Mouse (Mus musculus): Measurements from ENCODE around the gene Tram2. TPM values are rescaled to one million over a fixed set of nuclear protein-coding genes. Genes with fewer than 3 reads are reported as not detected.

Gene Tram2
- polyA plus RNA-seq, 1 experiment from 2014 or later = 6.9 TPM

DNA sequence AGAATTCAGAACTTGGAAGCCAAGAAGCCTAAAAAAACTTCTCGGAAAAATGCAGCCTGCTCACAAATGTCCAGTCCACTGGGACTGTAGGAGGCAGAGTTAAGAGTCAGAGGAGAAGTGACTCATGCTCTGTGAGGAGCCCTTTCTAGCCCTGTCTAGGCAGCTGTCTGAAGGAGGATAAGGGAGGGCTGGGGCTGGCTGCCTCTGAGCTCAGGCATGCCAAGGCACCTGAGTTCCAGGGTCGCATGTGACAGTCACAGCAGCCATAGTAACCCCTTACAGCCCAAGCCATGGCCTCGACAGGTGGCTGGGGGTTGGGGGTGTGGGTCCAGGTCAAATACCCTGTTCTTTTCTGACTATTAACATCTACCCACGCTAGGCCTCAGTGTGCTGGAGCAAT is 70.1 kb downstream of the Tram2 start:
- Histone ChIP-seq H3K4me2 (ENCODE audit: low read depth) (no peak overlapping the region), H3K4me1 (ENCODE audit: control insufficient read depth, insufficient read depth, low read length) (no peaks in the 10 kb centered on the region), H3K36me3 (ENCODE audit: control insufficient read depth, insufficient read depth, low read length) (no peaks in the 10 kb centered on the region; the same call in 1 of the 2 replicates), H3K9ac (ENCODE audit: low read length) (no peak overlapping the region), H3K9me3 (ENCODE audit: control insufficient read depth, low read length) (no peaks in the 10 kb centered on the region), H3K4me3 (ENCODE audit: low read depth, low read length) (no peak overlapping the region), H3K27ac (ENCODE audit: low read depth, low read length) (no peak overlapping the region), H3K27me3 (ENCODE audit: control insufficient read depth, insufficient read depth, low read length) (no peaks in the 10 kb centered on the region)
- no peak for DNase-seq (ENCODE audit: low spot score)
- no peak for ATAC-seq (ENCODE audit: insufficient read depth, low FRiP score, low TSS enrichment)
- 78% methylated on average over 4 of the region's 4 CpGs for WGBS

- 66% methylated on average over 7 of the region's 7 CpGs for WGBS
- no peak overlapping the region for H3K4me3 ChIP-seq (ENCODE audit: low read depth, low read length)
- H3K4me1 ChIP-seq (ENCODE audit: control insufficient read depth, insufficient read depth, low read length) = no peaks in the 10 kb centered on the region
- H3K9me3 ChIP-seq (ENCODE audit: control insufficient read depth, low read length) = no peaks in the 10 kb centered on the region
- no peak overlapping the region for H3K27ac ChIP-seq (ENCODE audit: low read depth, low read length)
- H3K27me3 ChIP-seq (ENCODE audit: control insufficient read depth, insufficient read depth, low read length) = no peaks in the 10 kb centered on the region
- H3K4me2 ChIP-seq (ENCODE audit: low read depth) = no peak overlapping the region
- no peaks in the 10 kb centered on the region; the same call in 1 of the 2 replicates for H3K36me3 ChIP-seq (ENCODE audit: control insufficient read depth, insufficient read depth, low read length)
- DNase-seq (ENCODE audit: low spot score) (no peak), ATAC-seq (ENCODE audit: insufficient read depth, low FRiP score, low TSS enrichment) (no peak)
- no peak overlapping the region for H3K9ac ChIP-seq (ENCODE audit: low read length)
Measured at GRCm38 (mm10) chr1:21007941-21008701, 70.9 kb downstream of the Tram2 start.

DNA sequence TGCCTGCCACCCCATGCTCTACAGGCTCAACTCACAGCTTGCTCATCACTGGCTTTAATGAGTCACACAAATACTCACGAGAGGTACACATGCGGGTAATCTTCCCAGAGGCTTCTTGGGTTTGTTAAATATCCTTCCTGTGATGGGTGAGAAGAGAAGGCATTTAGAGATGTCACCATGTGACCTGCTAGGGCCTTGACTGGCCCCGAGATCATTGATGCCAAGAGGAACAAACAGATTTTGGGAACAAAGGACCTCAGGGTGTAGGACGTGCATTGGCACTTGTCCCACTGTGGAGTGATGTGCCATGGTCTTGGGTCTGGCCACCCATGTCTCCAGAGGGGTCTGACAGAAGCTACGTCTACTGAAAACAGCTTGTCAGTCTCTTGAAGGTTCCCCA is 72.3 kb downstream of the Tram2 start:
- DNase-seq (ENCODE audit: low spot score) = no peak
- Histone ChIP-seq H3K36me3 (ENCODE audit: control insufficient read depth, insufficient read depth, low read length) (no peaks in the 10 kb centered on the region), H3K4me3 (ENCODE audit: low read depth, low read length) (no peak overlapping the region), H3K9ac (ENCODE audit: low read length) (no peak overlapping the region), H3K4me1 (ENCODE audit: control insufficient read depth, insufficient read depth, low read length) (no peaks in the 10 kb centered on the region), H3K27me3 (ENCODE audit: control insufficient read depth, insufficient read depth, low read length) (no peaks in the 10 kb centered on the region), H3K9me3 (ENCODE audit: control insufficient read depth, low read length) (no peaks in the 10 kb centered on the region), H3K4me2 (ENCODE audit: low read depth) (no peak overlapping the region), H3K27ac (ENCODE audit: low read depth, low read length) (no peak overlapping the region)
- ATAC-seq (ENCODE audit: insufficient read depth, low FRiP score, low TSS enrichment) = no peak
- WGBS = 91% methylated on average over 5 of the region's 5 CpGs

DNA sequence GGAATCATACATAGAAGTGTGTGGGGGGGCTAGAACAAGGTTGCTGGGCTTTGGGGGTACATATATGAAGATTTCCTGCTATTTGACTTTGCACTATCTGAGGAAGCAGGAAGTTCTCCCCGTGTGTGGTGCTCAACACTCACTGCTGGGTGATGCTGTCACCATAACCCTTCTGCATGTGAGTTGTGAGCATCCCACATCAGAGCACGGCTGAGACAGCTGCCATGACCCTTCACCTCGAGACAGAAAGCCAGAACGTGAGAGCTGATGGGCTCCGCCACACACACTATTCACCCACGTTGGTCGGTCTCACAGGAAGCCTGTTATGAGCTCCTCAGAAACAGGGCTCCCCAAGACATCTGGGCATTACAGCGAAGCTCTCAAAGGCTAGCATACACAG is 74.4 kb downstream of the Tram2 start:
- 87% methylated on average over 8 of the region's 8 CpGs for WGBS

GRCm38 (mm10) chr1:21002246-21003142 is 76.5 kb downstream of the Tram2 start:
- H3K27ac ChIP-seq (ENCODE audit: low read depth, low read length) = no peak overlapping the region
- DNase-seq (ENCODE audit: low spot score) (no peak), ATAC-seq (ENCODE audit: insufficient read depth, low FRiP score, low TSS enrichment) (no peak)
- no peaks in the 10 kb centered on the region for H3K36me3 ChIP-seq (ENCODE audit: control insufficient read depth, insufficient read depth, low read length)
- WGBS = 95% methylated on average over 14 of the region's 14 CpGs
- no peak overlapping the region for H3K4me2 ChIP-seq (ENCODE audit: low read depth)
- no peaks in the 10 kb centered on the region for H3K9me3 ChIP-seq (ENCODE audit: control insufficient read depth, low read length)
- H3K9ac ChIP-seq (ENCODE audit: low read length) = no peak overlapping the region
- H3K4me1 ChIP-seq (ENCODE audit: control insufficient read depth, insufficient read depth, low read length) = no peaks in the 10 kb centered on the region
- H3K4me3 ChIP-seq (ENCODE audit: low read depth, low read length) = no peak overlapping the region
- H3K27me3 ChIP-seq (ENCODE audit: control insufficient read depth, insufficient read depth, low read length) = no peaks in the 10 kb centered on the region

More for the DNA sequence above, 74.4 kb downstream of the Tram2 start:
- Histone ChIP-seq H3K4me3 (ENCODE audit: low read depth, low read length) (no peak overlapping the region), H3K4me2 (ENCODE audit: low read depth) (no peak overlapping the region), H3K4me1 (ENCODE audit: control insufficient read depth, insufficient read depth, low read length) (no peaks in the 10 kb centered on the region), H3K36me3 (ENCODE audit: control insufficient read depth, insufficient read depth, low read length) (no peaks in the 10 kb centered on the region), H3K9ac (ENCODE audit: low read length) (no peak overlapping the region), H3K27ac (ENCODE audit: low read depth, low read length) (no peak overlapping the region), H3K9me3 (ENCODE audit: control insufficient read depth, low read length) (no peaks in the 10 kb centered on the region), H3K27me3 (ENCODE audit: control insufficient read depth, insufficient read depth, low read length) (no peaks in the 10 kb centered on the region)
- no peak for ATAC-seq (ENCODE audit: insufficient read depth, low FRiP score, low TSS enrichment)
- DNase-seq (ENCODE audit: low spot score) = no peak

DNA sequence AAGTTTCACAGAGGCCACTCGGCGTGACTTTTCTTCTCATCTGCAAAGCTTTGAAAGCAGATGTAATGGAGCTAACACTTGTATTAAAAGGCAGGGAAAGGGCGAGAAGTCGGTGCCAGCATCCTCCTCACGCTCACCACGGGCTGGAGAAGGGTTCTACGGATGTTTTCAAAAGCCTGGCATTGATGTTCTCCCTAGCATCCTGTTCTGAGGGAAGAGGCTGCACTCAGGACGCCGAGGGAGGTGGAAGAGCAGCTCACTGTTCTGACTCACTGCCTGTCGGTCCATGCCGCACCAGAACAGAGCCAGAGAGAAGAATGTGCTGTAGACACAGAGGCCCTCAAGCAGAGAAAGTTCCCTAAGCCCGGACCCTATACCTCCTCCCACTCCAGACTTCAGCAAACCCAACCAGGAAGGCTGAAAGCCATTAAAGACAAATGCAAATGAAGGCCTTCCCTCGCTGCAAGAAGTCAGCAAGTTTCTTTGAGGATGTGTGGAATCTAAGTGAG is 81.1 kb downstream of the Tram2 start:
- Histone ChIP-seq H3K27me3 (ENCODE audit: control insufficient read depth, insufficient read depth, low read length) (no peaks in the 10 kb centered on the region), H3K4me2 (ENCODE audit: low read depth) (no peak overlapping the region), H3K27ac (ENCODE audit: low read depth, low read length) (no peak overlapping the region), H3K9me3 (ENCODE audit: control insufficient read depth, low read length) (no peaks in the 10 kb centered on the region), H3K4me3 (ENCODE audit: low read depth, low read length) (no peak overlapping the region), H3K9ac (ENCODE audit: low read length) (no peak overlapping the region), H3K36me3 (ENCODE audit: control insufficient read depth, insufficient read depth, low read length) (no peaks in the 10 kb centered on the region), H3K4me1 (ENCODE audit: control insufficient read depth, insufficient read depth, low read length) (no peaks in the 10 kb centered on the region)
- 61% methylated on average over 13 of the region's 13 CpGs for WGBS
- no peak for ATAC-seq (ENCODE audit: insufficient read depth, low FRiP score, low TSS enrichment)
- no peak for DNase-seq (ENCODE audit: low spot score)

- Histone ChIP-seq H3K4me2 (ENCODE audit: low read depth) (no peak overlapping the region), H3K27me3 (ENCODE audit: control insufficient read depth, insufficient read depth, low read length) (no peaks in the 10 kb centered on the region), H3K9me3 (ENCODE audit: control insufficient read depth, low read length) (no peaks in the 10 kb centered on the region), H3K4me1 (ENCODE audit: control insufficient read depth, insufficient read depth, low read length) (no peaks in the 10 kb centered on the region), H3K9ac (ENCODE audit: low read length) (no peak overlapping the region), H3K4me3 (ENCODE audit: low read depth, low read length) (no peak overlapping the region), H3K27ac (ENCODE audit: low read depth, low read length) (no peak overlapping the region), H3K36me3 (ENCODE audit: control insufficient read depth, insufficient read depth, low read length) (no peaks in the 10 kb centered on the region)
- WGBS = 57% methylated on average over 2 of the region's 2 CpGs
- ATAC-seq (ENCODE audit: insufficient read depth, low FRiP score, low TSS enrichment) (no peak), DNase-seq (ENCODE audit: low spot score) (no peak)
Measured at GRCm38 (mm10) chr1:20997328-20997689, 81.7 kb downstream of the Tram2 start.

GRCm38 (mm10) chr1:20996603-20997327 is 82.3 kb downstream of the Tram2 start:
- H3K27me3 ChIP-seq (ENCODE audit: control insufficient read depth, insufficient read depth, low read length) = no peaks in the 10 kb centered on the region
- DNase-seq (ENCODE audit: low spot score) = peak; percentile 30
- no peaks in the 10 kb centered on the region for H3K9me3 ChIP-seq (ENCODE audit: control insufficient read depth, low read length)
- 54% methylated on average over 17 of the region's 17 CpGs for WGBS
- ATAC-seq (ENCODE audit: insufficient read depth, low FRiP score, low TSS enrichment) = no peak
- H3K9ac ChIP-seq (ENCODE audit: low read length) = no peak overlapping the region
- no peaks in the 10 kb centered on the region for H3K36me3 ChIP-seq (ENCODE audit: control insufficient read depth, insufficient read depth, low read length)
- no peaks in the 10 kb centered on the region for H3K4me1 ChIP-seq (ENCODE audit: control insufficient read depth, insufficient read depth, low read length)
- H3K4me2 ChIP-seq (ENCODE audit: low read depth) = no peak overlapping the region
- H3K27ac ChIP-seq (ENCODE audit: low read depth, low read length) = no peak overlapping the region
- H3K4me3 ChIP-seq (ENCODE audit: low read depth, low read length) = no peak overlapping the region

Data from neural tube, embryonic 11.5 days (tissue).